Mouse (Mus musculus) liver, embryonic 11.5 days (tissue): Measurements from ENCODE around the gene Slc29a2. TPM values are rescaled to one million over a fixed set of nuclear protein-coding genes. Genes with fewer than 3 reads are reported as not detected.

Experiments
- ATAC-seq: fragments of 200-750 bp; cut with Nextera tagmentation; replicated peaks from 2 replicates; pipeline ENCODE4 v1.8.0; 2017; ENCODE audit warnings: moderate number of reproducible peaks, mild to moderate bottlenecking, moderate TSS enrichment, moderate library complexity; ENCODE audit not compliant: low FRiP score
- DNase-seq: peaks from one replicate; pipeline ENCODE4 v3.0.0-alpha.2; 2017; ENCODE audit warnings: low spot score
- H3K27ac ChIP-seq: fragments of 300-500 bp; sonication (generic); 2 replicates; pipeline ENCODE4 v1.5.1; 2014; ENCODE audit warnings: mild to moderate bottlenecking, low read depth, low read length, control low read depth
- H3K27me3 ChIP-seq: fragments of 300-500 bp; sonication (generic); replicated peaks from 2 replicates; pipeline ENCODE4 v1.6.1; 2014; ENCODE audit warnings: low read length, mixed read lengths; ENCODE audit not compliant: control insufficient read depth, insufficient read depth
- H3K36me3 ChIP-seq: fragments of 300-500 bp; sonication (generic); 2 replicates; pipeline ENCODE4 v1.6.1; 2014; ENCODE audit warnings: mild to moderate bottlenecking, low read length, moderate library complexity, mixed read lengths; ENCODE audit not compliant: control insufficient read depth, insufficient read depth
- H3K4me1 ChIP-seq: fragments of 300-500 bp; sonication (generic); replicated peaks from 2 replicates; pipeline ENCODE4 v1.6.1; 2014; ENCODE audit warnings: low read length, mixed read lengths; ENCODE audit not compliant: control insufficient read depth, insufficient read depth
- H3K4me2 ChIP-seq: fragments of 300-500 bp; sonication (generic); 2 replicates; pipeline ENCODE4 v1.6.1; 2014; ENCODE audit warnings: mild to moderate bottlenecking, control low read depth, moderate library complexity
- H3K4me3 ChIP-seq: fragments of 300-500 bp; sonication (generic); 2 replicates; pipeline ENCODE4 v1.5.1; 2014; ENCODE audit warnings: low read depth, low read length, control low read depth
- H3K9ac ChIP-seq: fragments of 300-500 bp; sonication (generic); 2 replicates; pipeline ENCODE4 v1.6.1; 2014; ENCODE audit warnings: low read depth, low read length, control low read depth
- H3K9me3 ChIP-seq: fragments of 300-500 bp; sonication (generic); 2 replicates; pipeline ENCODE4 v1.6.1; 2016; ENCODE audit warnings: low read length, inconsistent platforms, mixed read lengths; ENCODE audit not compliant: control insufficient read depth
- WGBS: fragments of 180-500 bp; shearing (Covaris S2); extraction: QIAGEN DNeasy Blood & Tissue Kit; methylation state at CpG from one replicate; pipeline ENCODE4 v1.1.7; 2014; 5-methylcytosine and 5-hydroxymethylcytosine counted together
- polyA plus RNA-seq: library from polyadenylated mRNA; unstranded; fragments of >200 nt; fragmentation: Nextera tagmentation; extraction: Ambion mirVana; gene quantifications from 2 replicates; pipeline ENCODE4 v1.2.1, GENCODE M21; 2014

Gene Slc29a2
- polyA plus RNA-seq, 1 experiment from 2014 or later = 6.2 TPM

DNA sequence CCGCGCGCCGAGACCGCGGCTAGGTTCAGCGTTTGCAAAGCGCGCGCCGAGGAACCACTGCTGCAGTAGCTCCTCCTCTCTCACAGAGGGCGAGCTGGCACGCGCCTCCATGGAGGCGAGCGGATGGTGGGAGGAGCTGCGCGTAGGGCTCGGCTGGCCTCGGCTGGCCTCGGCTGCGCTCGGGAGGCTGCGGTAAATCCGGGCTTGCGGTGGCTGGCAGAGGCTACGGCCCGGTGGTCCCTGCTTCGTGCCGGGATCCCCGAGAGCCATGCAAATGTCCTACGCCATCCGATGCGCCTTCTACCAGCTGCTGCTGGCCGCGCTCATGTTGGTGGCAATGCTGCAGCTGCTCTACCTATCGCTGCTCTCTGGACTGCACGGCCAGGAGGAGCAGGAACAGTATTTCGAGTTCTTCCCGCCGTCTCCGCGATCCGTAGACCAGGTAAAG lies 15.1 kb downstream of the Slc29a2 start, which contains the start of the genes B4gat1 and AC124502.3:
B4gat1 (plus strand) TSS at position 118 of the 448 bp plus-strand sequence.
AC124502.3 (plus strand) TSS at position 183 of the 448 bp plus-strand sequence.
- Histone ChIP-seq H3K9me3 (no peaks in the 10 kb centered on the region), H3K27ac (peak within 1 kb of the TSS; percentile 28; the same call in 1 of the 2 replicates), H3K4me1 (peaks cover 28% of the 10 kb centered on the region), H3K27me3 (no peaks in the 10 kb centered on the region), H3K36me3 (no peaks in the 10 kb centered on the region; the same call in 1 of the 2 replicates), H3K4me3 (peak within 1 kb of the TSS; percentile 92), H3K4me2 (peak within 1 kb of the TSS; percentile 94), H3K9ac (peak within 1 kb of the TSS; percentile 73)
- WGBS = under 1% methylated on average over 44 of the region's 44 CpGs
- ATAC-seq (peak; percentile 83), DNase-seq (peak; percentile 87)

DNA sequence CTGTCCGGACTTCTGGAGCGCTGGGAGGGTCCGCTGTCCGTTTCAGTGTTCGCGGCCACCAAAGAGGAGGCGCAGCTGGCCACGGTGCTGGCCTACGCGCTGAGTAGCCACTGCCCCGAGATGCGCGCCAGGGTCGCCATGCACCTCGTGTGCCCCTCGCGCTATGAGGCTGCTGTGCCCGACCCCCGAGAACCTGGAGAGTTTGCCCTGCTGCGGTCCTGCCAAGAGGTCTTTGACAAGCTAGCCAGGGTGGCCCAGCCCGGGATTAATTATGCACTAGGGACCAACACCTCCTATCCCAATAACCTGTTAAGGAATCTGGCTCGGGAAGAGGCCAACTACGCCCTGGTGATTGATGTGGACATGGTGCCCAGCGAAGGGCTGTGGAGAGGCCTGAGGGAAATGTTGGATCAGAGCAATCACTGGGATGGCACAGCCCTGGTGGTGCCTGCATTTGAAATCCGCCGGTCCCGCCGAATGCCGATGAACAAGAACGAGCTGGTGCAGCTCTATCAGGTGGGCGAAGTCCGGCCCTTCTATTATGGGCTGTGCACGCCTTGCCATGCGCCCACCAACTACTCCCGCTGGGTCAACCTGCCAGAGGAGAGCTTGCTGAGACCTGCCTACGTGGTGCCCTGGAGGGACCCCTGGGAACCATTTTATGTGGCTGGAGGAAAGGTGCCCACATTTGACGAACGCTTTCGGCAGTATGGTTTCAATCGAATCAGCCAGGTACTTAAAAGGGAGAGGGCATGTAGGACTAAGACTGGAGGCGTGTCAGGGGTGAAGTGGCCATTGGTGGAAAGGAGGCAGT lies 15.8 kb downstream of the Slc29a2 start:
- H3K4me2 ChIP-seq = peak overlapping the region; percentile 94
- no peaks in the 10 kb centered on the region for H3K27me3 ChIP-seq
- ATAC-seq = no peak
- peak overlapping the region; percentile 73 for H3K9ac ChIP-seq
- peaks cover 3% of the 10 kb centered on the region; the same call in 1 of the 2 replicates for H3K36me3 ChIP-seq
- no peak overlapping the region for H3K27ac ChIP-seq
- H3K4me3 ChIP-seq = peak overlapping the region; percentile 92
- DNase-seq = no peak
- H3K9me3 ChIP-seq = no peaks in the 10 kb centered on the region
- 20% methylated on average over 41 of the region's 41 CpGs for whole genome bisulfite sequencing
- H3K4me1 ChIP-seq = peaks cover 28% of the 10 kb centered on the region

DNA sequence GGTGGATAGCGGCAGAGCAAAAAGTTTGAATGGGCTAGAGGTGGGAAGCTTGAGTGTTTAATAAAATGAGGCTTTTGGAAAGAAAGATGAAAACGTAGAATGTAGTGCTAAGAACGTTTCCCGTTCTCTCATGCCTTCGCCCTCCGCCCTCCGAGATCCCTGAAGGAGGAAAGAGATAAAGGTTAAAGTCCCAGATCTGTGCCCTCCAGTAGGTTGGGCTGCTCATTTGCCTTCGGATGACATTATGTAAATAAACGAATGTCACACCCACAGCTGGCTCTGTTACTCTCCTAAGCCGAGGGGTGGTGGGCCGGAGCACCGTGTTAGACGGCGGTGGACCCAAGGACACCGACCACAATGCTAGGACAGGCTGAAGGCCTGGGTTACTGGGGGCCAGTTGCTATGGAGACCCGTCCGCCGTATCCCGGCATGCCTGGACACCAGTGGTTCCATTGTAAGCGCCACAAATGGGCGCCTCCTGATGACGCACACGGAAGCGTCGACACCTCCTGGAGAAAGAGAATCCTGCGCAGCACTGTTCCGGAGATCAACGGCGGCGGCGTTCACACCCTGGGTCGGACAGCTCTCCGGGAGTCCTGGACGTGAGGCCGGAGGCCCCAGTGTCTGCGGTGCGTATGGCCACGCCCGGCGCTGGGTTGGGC lies 17.3 kb downstream of the Slc29a2 start, which contains the start of gene Brms1:
Brms1 (plus strand) TSS at position 493 of the 662 bp plus-strand sequence.
- no peaks in the 10 kb centered on the region for H3K27me3 ChIP-seq
- H3K4me2 ChIP-seq = peak within 1 kb of the TSS; percentile 94
- DNase-seq (peak; percentile 91), ATAC-seq (peak; percentile 82)
- peaks cover 5% of the 10 kb centered on the region; the same call in 1 of the 2 replicates for H3K36me3 ChIP-seq
- H3K4me3 ChIP-seq = peak within 1 kb of the TSS; percentile 92
- H3K4me1 ChIP-seq = peaks cover 28% of the 10 kb centered on the region
- peak within 1 kb of the TSS; percentile 87 for H3K9ac ChIP-seq
- no peaks in the 10 kb centered on the region for H3K9me3 ChIP-seq
- H3K27ac ChIP-seq = peak within 1 kb of the TSS; percentile 79
- 4% methylated on average over 40 of the region's 40 CpGs for WGBS

- ATAC-seq (0 out of 2 replicates have a peak, but pooled peaks have one; percentile 9), DNase-seq (no peak)
- Histone ChIP-seq H3K36me3 (peaks cover 8% of the 10 kb centered on the region; the same call in 1 of the 2 replicates), H3K27ac (peak overlapping the region; percentile 79), H3K9me3 (no peaks in the 10 kb centered on the region), H3K4me2 (peak overlapping the region; percentile 94), H3K27me3 (no peaks in the 10 kb centered on the region), H3K9ac (peak overlapping the region; percentile 87), H3K4me1 (peaks cover 28% of the 10 kb centered on the region), H3K4me3 (peak overlapping the region; percentile 92)
- WGBS = 2% methylated on average over 16 of the region's 16 CpGs
Observed at GRCm38 (mm10) chr19:5041588-5041987, 17.9 kb downstream of the Slc29a2 start.

DNA sequence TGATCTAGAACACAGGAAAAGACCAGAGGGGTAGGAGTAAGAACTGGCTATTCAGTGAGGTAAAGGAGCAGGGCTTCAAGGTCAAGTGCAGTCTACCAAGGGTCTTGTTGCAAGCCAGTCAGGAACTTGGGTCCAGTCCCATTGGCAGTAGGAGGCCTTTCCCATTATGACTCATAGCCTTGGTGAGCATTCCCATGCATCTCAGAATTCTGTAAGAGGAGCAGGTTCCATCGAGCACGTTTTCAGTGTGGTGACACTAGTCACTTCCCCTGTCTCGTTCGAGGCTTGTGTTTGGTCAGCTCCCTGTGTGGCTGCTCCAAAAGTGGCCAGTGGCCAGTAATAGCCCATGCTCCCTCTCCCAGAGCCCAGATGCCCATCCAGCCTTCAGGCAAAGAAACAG lies 21.9 kb downstream of the Slc29a2 start:
- Histone ChIP-seq H3K9ac (no peak overlapping the region), H3K27ac (no peak overlapping the region), H3K4me2 (no peak overlapping the region), H3K27me3 (peaks cover 2% of the 10 kb centered on the region), H3K4me1 (peaks cover 7% of the 10 kb centered on the region), H3K36me3 (peaks cover 21% of the 10 kb centered on the region; the same call in 1 of the 2 replicates), H3K4me3 (no peak overlapping the region), H3K9me3 (no peaks in the 10 kb centered on the region)
- ATAC-seq (no peak), DNase-seq (no peak)
- WGBS = 76% methylated on average over 4 of the region's 4 CpGs

DNA sequence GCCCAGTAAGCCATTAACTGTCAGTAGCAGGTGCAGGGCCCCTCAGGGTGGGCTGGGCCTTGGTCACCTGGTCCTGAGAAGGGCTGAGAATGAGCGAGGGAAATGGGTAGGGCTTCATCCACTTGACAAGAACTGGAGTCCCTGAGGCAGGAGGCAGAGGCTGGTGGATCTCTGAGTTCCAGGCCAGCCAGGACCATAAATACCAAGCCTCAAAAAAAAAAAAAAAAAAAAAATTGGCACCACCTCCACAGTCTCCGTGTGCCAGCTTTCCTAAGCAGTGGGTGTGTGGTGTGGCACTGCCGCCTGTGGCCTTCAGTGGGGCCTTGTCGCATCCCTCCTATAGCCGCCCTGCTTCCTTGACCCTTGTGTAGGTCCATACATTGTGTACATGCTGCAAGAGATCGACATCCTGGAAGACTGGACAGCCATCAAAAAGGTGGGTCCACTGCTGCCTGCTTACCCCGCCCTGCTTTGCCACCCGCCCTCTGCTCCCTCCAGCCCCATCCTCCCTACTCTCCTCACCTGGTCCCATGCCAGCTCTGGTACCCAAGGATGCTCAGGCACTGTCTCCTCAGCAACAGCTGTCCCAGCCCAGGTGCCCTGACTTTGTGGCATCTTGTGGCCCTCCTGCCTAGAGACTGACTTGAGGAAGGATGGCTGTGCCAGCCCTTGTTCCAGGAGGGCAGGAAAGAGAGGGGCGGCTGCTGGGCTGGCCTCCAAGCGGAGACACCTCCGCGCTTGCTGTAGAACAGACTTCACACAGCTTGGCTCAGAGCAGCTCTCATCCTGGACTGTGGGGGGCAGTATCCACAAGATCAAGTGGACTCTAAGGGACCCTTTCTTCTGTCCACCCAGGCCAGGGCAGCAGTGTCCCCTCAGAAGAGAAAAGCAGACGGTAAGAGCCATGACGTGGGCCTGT lies 24.7 kb downstream of the Slc29a2 start:
- 89% methylated on average over 14 of the region's 14 CpGs for WGBS
- peaks cover 21% of the 10 kb centered on the region; the same call in 1 of the 2 replicates for H3K36me3 ChIP-seq

GRCm38 (mm10) chr19:5049325-5049724 lies 25.7 kb downstream of the Slc29a2 start:
- peaks cover 34% of the 10 kb centered on the region for H3K27me3 ChIP-seq
- ATAC-seq (no peak), DNase-seq (no peak)
- no peak overlapping the region for H3K9ac ChIP-seq
- H3K36me3 ChIP-seq = peaks cover 18% of the 10 kb centered on the region; the same call in 1 of the 2 replicates
- no peak overlapping the region for H3K27ac ChIP-seq
- no peak overlapping the region for H3K4me2 ChIP-seq
- no peak overlapping the region for H3K4me3 ChIP-seq
- no peaks in the 10 kb centered on the region for H3K4me1 ChIP-seq
- WGBS = 80% methylated on average over 6 of the region's 6 CpGs
- H3K9me3 ChIP-seq = no peaks in the 10 kb centered on the region

More for the DNA sequence above, 24.7 kb downstream of the Slc29a2 start:
- no peak overlapping the region for H3K9ac ChIP-seq
- H3K9me3 ChIP-seq = no peaks in the 10 kb centered on the region
- no peaks in the 10 kb centered on the region for H3K4me1 ChIP-seq
- H3K4me3 ChIP-seq = no peak overlapping the region
- no peak overlapping the region for H3K4me2 ChIP-seq
- H3K27ac ChIP-seq = no peak overlapping the region
- peaks cover 31% of the 10 kb centered on the region for H3K27me3 ChIP-seq
- no peak for DNase-seq
- no peak for ATAC-seq
